15 mouse cellular contexts compared by ENCODE assay signal in genomic region chrX:157051629-157052315, GRCm38 (mm10).
A peak's percentile ranks its signal among the peaks of the same experiment; 100 is the strongest.
DNase-seq lines count a peak whose midpoint lies in the region; ATAC-seq and TF ChIP-seq lines count a peak whose summit lies in the region.
"Had no signal": no experiment of that assay in that cellular context is flagged by ENCODE, and none has a peak within 500 bp of the region (broad histone marks: within the 10 kb centered on the region; RNA-seq: fewer than 3 reads in every experiment).

No protein-coding gene starts in this region.

- H3K27me3 ChIP-seq in embryonic facial prominence, embryonic 11.5 days (ENCODE audit: control insufficient read depth, insufficient read depth, low read length): no peaks in the 10 kb centered on the region
- peaks cover 15% of the 10 kb centered on the region; the same call in 1 of the 2 replicates for H3K27me3 ChIP-seq in embryonic facial prominence, embryonic 10.5 days (replicated peaks; ENCODE audit: low read depth, poor library complexity, severe bottlenecking)
- no peaks in the 10 kb centered on the region for H3K27me3 ChIP-seq in forebrain, embryonic 13.5 days
- no peaks in the 10 kb centered on the region for H3K27me3 ChIP-seq in hindbrain, embryonic 15.5 days
- no peaks in the 10 kb centered on the region for H3K27me3 ChIP-seq in midbrain, postnatal 0 days (ENCODE audit: insufficient read depth, low read length)
- H3K27me3 ChIP-seq: liver, embryonic 15.5 days had no signal

- no peak for ATAC-seq in embryonic facial prominence, embryonic 11.5 days (replicated peaks; ENCODE audit: insufficient number of reproducible peaks, low FRiP score, low TSS enrichment, low read depth)
- peak; percentile 92 for ATAC-seq in forebrain, embryonic 13.5 days
- peak; percentile 68; the same call in 1 of the 2 replicates for ATAC-seq in hindbrain, embryonic 15.5 days (ENCODE audit: low FRiP score, low read depth)
- peak; percentile 82; the same call in 1 of the 2 replicates for ATAC-seq in midbrain, postnatal 0 days (ENCODE audit: low FRiP score)
- ATAC-seq in inflammation-experienced regulatory T-cells, adult 6 months: no peak

- H3K4me1 ChIP-seq in embryonic facial prominence, embryonic 11.5 days (ENCODE audit: control insufficient read depth, insufficient read depth, low read length): no peaks in the 10 kb centered on the region
- no peaks in the 10 kb centered on the region for H3K4me1 ChIP-seq in embryonic facial prominence, embryonic 10.5 days
- peaks cover 7% of the 10 kb centered on the region; the same call in 1 of the 2 replicates for H3K4me1 ChIP-seq in forebrain, embryonic 13.5 days
- no peaks in the 10 kb centered on the region; the same call in 1 of the 2 replicates for H3K4me1 ChIP-seq in hindbrain, embryonic 15.5 days (replicated peaks)
- H3K4me1 ChIP-seq in midbrain, postnatal 0 days (ENCODE audit: insufficient read depth, low read length): no peaks in the 10 kb centered on the region
- H3K4me1 ChIP-seq: limb, embryonic 10.5 days; liver, embryonic 15.5 days had no signal

- no peak overlapping the region for H3K4me2 ChIP-seq in embryonic facial prominence, embryonic 11.5 days (ENCODE audit: low read depth, low read length)
- no peak overlapping the region for H3K4me2 ChIP-seq in forebrain, embryonic 13.5 days
- H3K4me2 ChIP-seq in hindbrain, embryonic 15.5 days: no peak overlapping the region
- no peak overlapping the region for H3K4me2 ChIP-seq in midbrain, postnatal 0 days (ENCODE audit: low read depth, low read length, poor library complexity, severe bottlenecking)
- H3K4me2 ChIP-seq: liver, embryonic 15.5 days had no signal

- peak; percentile 9 for DNase-seq in embryonic facial prominence, embryonic 11.5 days (ENCODE audit: low spot score)
- no peak for DNase-seq in embryonic facial prominence, embryonic 10.5 days (ENCODE audit: low spot score)
- DNase-seq in midbrain, postnatal 0 days (ENCODE audit: low spot score): peak; percentile 43
- no peak for DNase-seq in layer of hippocampus, adult 2 months (ENCODE audit: low spot score in 2 of 2)
- no peak for DNase-seq in layer of hippocampus, adult 8-10 months (ENCODE audit: low spot score in 2 of 2)
- DNase-seq: adrenal gland, postnatal 25 days; cerebellum, adult 11-12 months; heart, postnatal 10 days; kidney, adult 8-10 months; thymus, postnatal 36 days had no signal

- no peak overlapping the region for H3K4me3 ChIP-seq in embryonic facial prominence, embryonic 11.5 days (ENCODE audit: low read depth, low read length)
- no peak overlapping the region for H3K4me3 ChIP-seq in embryonic facial prominence, embryonic 10.5 days
- H3K4me3 ChIP-seq in forebrain, embryonic 13.5 days: no peak overlapping the region
- no peak overlapping the region for H3K4me3 ChIP-seq in hindbrain, embryonic 15.5 days
- H3K4me3 ChIP-seq in midbrain, postnatal 0 days (ENCODE audit: low read depth, low read length): no peak overlapping the region
- H3K4me3 ChIP-seq in layer of hippocampus, adult 2 months: no peak overlapping the region
- H3K4me3 ChIP-seq: limb, embryonic 10.5 days; liver, embryonic 15.5 days had no signal

- H3K9me3 ChIP-seq in embryonic facial prominence, embryonic 11.5 days (replicated peaks; ENCODE audit: control insufficient read depth, low read length): no peaks in the 10 kb centered on the region
- no peaks in the 10 kb centered on the region for H3K9me3 ChIP-seq in embryonic facial prominence, embryonic 10.5 days
- H3K9me3 ChIP-seq in forebrain, embryonic 13.5 days (replicated peaks): no peaks in the 10 kb centered on the region
- no peaks in the 10 kb centered on the region for H3K9me3 ChIP-seq in hindbrain, embryonic 15.5 days
- no peaks in the 10 kb centered on the region for H3K9me3 ChIP-seq in midbrain, postnatal 0 days (ENCODE audit: low read length)
- H3K9me3 ChIP-seq: limb, embryonic 10.5 days; liver, embryonic 15.5 days had no signal

- 30% methylated on average over 2 of the region's 2 CpGs for WGBS in embryonic facial prominence, embryonic 11.5 days
- 36% methylated on average over 2 of the region's 2 CpGs for WGBS in embryonic facial prominence, embryonic 10.5 days
- 13% methylated on average over 2 of the region's 2 CpGs for WGBS in forebrain, embryonic 13.5 days
- 29% methylated on average over 2 of the region's 2 CpGs for WGBS in hindbrain, embryonic 15.5 days
- whole genome bisulfite sequencing in midbrain, postnatal 0 days: 22% methylated on average over 2 of the region's 2 CpGs

- no peak overlapping the region for H3K9ac ChIP-seq in embryonic facial prominence, embryonic 11.5 days (replicated peaks; ENCODE audit: low read length)
- H3K9ac ChIP-seq in forebrain, embryonic 13.5 days: no peak overlapping the region
- H3K9ac ChIP-seq in hindbrain, embryonic 15.5 days: no peak overlapping the region
- no peak overlapping the region for H3K9ac ChIP-seq in midbrain, postnatal 0 days (replicated peaks; ENCODE audit: low read length, poor library complexity, severe bottlenecking)
- H3K9ac ChIP-seq: liver, embryonic 15.5 days had no signal

- no peaks in the 10 kb centered on the region for H3K36me3 ChIP-seq in embryonic facial prominence, embryonic 11.5 days (replicated peaks; ENCODE audit: control insufficient read depth, insufficient read depth, low read depth, low read length)
- no peaks in the 10 kb centered on the region for H3K36me3 ChIP-seq in embryonic facial prominence, embryonic 10.5 days (replicated peaks)
- H3K36me3 ChIP-seq in forebrain, embryonic 13.5 days (ENCODE audit: poor library complexity, severe bottlenecking): no peaks in the 10 kb centered on the region
- H3K36me3 ChIP-seq in hindbrain, embryonic 15.5 days: no peaks in the 10 kb centered on the region
- H3K36me3 ChIP-seq in midbrain, postnatal 0 days (ENCODE audit: insufficient read depth, low read length): no peaks in the 10 kb centered on the region
- H3K36me3 ChIP-seq: limb, embryonic 10.5 days; liver, embryonic 15.5 days had no signal

- TF ChIP-seq CTCF in midbrain, postnatal 0 days (IDR thresholded peaks at IDR 0.05): no peak
- TF ChIP-seq CTCF in layer of hippocampus, adult 2 months (conservative IDR thresholded peaks at IDR 0.05): no peak

- no peak overlapping the region for H3K27ac ChIP-seq in embryonic facial prominence, embryonic 11.5 days (replicated peaks; ENCODE audit: low read depth, low read length)
- no peak overlapping the region for H3K27ac ChIP-seq in embryonic facial prominence, embryonic 10.5 days (replicated peaks)
- no peak overlapping the region; the same call in 1 of the 2 replicates for H3K27ac ChIP-seq in forebrain, embryonic 13.5 days
- H3K27ac ChIP-seq in hindbrain, embryonic 15.5 days (replicated peaks): peak overlapping the region; percentile 53
- H3K27ac ChIP-seq in midbrain, postnatal 0 days (ENCODE audit: low read depth, low read length): peak overlapping the region; percentile 38; the same call in 1 of the 2 replicates
- H3K27ac ChIP-seq in layer of hippocampus, adult 2 months: no peak overlapping the region
- H3K27ac ChIP-seq: limb, embryonic 10.5 days; liver, embryonic 15.5 days had no signal

Comparison
In these comparisons a context has a peak if more than half of its experiments do, and no peak if none do; other contexts are left out.
1. DNase-seq: peak in embryonic facial prominence, embryonic 11.5 days (single experiment) and midbrain, postnatal 0 days (single experiment); none in embryonic facial prominence, embryonic 10.5 days (single experiment), layer of hippocampus, adult 2 months (0 of 2) and layer of hippocampus, adult 8-10 months (0 of 2).
2. ATAC-seq: peak in forebrain, embryonic 13.5 days (single experiment), hindbrain, embryonic 15.5 days (single experiment) and midbrain, postnatal 0 days (single experiment); none in embryonic facial prominence, embryonic 11.5 days (single experiment) and inflammation-experienced regulatory T-cells, adult 6 months (single experiment).
3. H3K27ac ChIP-seq: peak in hindbrain, embryonic 15.5 days (single experiment) and midbrain, postnatal 0 days (single experiment); none in embryonic facial prominence, embryonic 11.5 days (single experiment), embryonic facial prominence, embryonic 10.5 days (single experiment), forebrain, embryonic 13.5 days (single experiment) and layer of hippocampus, adult 2 months (single experiment).